Mouse (Mus musculus): ENCODE results near the gene Sord. TPM values are rescaled to one million over a fixed set of nuclear protein-coding genes. Genes with fewer than 3 reads are reported as not detected.

Gene Sord
- total and polyA plus RNA-seq, 3 experiments: 39.6 to 61.7 TPM; not detected in 1

- TF ChIP-seq RAD21 (IDR thresholded peaks at IDR 0.05; ENCODE audit: low read depth, low read length): no peak
- no peak overlapping the region for H3K9ac ChIP-seq (ENCODE audit: control insufficient read depth, low read depth, low read length, poor library complexity, severe bottlenecking)
- no peak overlapping the region for H3K4me3 ChIP-seq (ENCODE audit: control insufficient read depth in 1 of 2, insufficient read depth in 1 of 2, low read depth in 2 of 2, low read length in 2 of 2)
- H3K27me3 ChIP-seq (ENCODE audit: control insufficient read depth in 1 of 2, insufficient read depth in 2 of 2, low read length in 2 of 2): no peaks in the 10 kb centered on the region
- H3K79me2 ChIP-seq (ENCODE audit: control insufficient read depth, insufficient read depth, low read length, poor library complexity): no peaks in the 10 kb centered on the region
- no peaks in the 10 kb centered on the region for H3K9me3 ChIP-seq (replicated peaks; ENCODE audit: insufficient read depth, low read length)
- H3K4me1 ChIP-seq (ENCODE audit: control insufficient read depth in 1 of 2, insufficient read depth in 2 of 2, low read length in 2 of 2): no peaks in the 10 kb centered on the region
- H3K27ac ChIP-seq (ENCODE audit: control insufficient read depth, low read depth, low read length): no peak overlapping the region
- no peaks in the 10 kb centered on the region for H3K36me3 ChIP-seq (ENCODE audit: control insufficient read depth in 1 of 2, insufficient read depth in 2 of 2, low read length in 2 of 2)
- DNase-seq (ENCODE audit: low read depth, low spot score): no peak
Measured at GRCm38 (mm10) chr2:122297271-122298095, 62.9 kb downstream of the Sord start.

- no peak within 1 kb of the TSS for H3K4me3 ChIP-seq (ENCODE audit: control insufficient read depth in 1 of 2, insufficient read depth in 1 of 2, low read depth in 2 of 2, low read length in 2 of 2)
- no peak for TF ChIP-seq SIN3A (IDR thresholded peaks at IDR 0.05; ENCODE audit: low read length)
- no peak for TF ChIP-seq ZMIZ1 (IDR thresholded peaks at IDR 0.05; ENCODE audit: low read depth, low read length)
- no peak for TF ChIP-seq RAD21 (IDR thresholded peaks at IDR 0.05; ENCODE audit: low read depth, low read length)
- no peak for TF ChIP-seq POLR2AphosphoS5 (IDR thresholded peaks at IDR 0.05; ENCODE audit: borderline replicate concordance, low read depth, low read length)
- TF ChIP-seq POLR2A (IDR thresholded peaks at IDR 0.05; ENCODE audit: control insufficient read depth in 1 of 2, insufficient read depth in 1 of 2, low read depth in 1 of 2, low read length in 2 of 2, poor library complexity in 1 of 2): no peak
- TF ChIP-seq EP300 (IDR thresholded peaks at IDR 0.05; ENCODE audit: low read depth in 1 of 2, low read length in 2 of 2): no peak
- TF ChIP-seq ETS1 (IDR thresholded peaks at IDR 0.05; ENCODE audit: low read depth, low read length): no peak
- no peak for TF ChIP-seq ZNF384 (IDR thresholded peaks at IDR 0.05; ENCODE audit: low read depth, low read length)
- no peak for TF ChIP-seq TBP (IDR thresholded peaks at IDR 0.05; ENCODE audit: low read depth, low read length)
- no peak for TF ChIP-seq GABPA (IDR thresholded peaks at IDR 0.05; ENCODE audit: low read depth, low read length)
- TF ChIP-seq MXI1 (IDR thresholded peaks at IDR 0.05; ENCODE audit: low read depth, low read length): no peak
- no peak for TF ChIP-seq SMC3 (IDR thresholded peaks at IDR 0.05; ENCODE audit: low read depth, low read length)
- TF ChIP-seq ZC3H11A (IDR thresholded peaks at IDR 0.05; ENCODE audit: low read depth, low read length): no peak
- no peak for TF ChIP-seq TCF12 (IDR thresholded peaks at IDR 0.05; ENCODE audit: low read depth, low read length)
- no peak for TF ChIP-seq MAZ (IDR thresholded peaks at IDR 0.05; ENCODE audit: low read depth, low read length)
- TF ChIP-seq TAL1 (IDR thresholded peaks at IDR 0.05; ENCODE audit: low read length): no peak
- TF ChIP-seq BHLHE40 (IDR thresholded peaks at IDR 0.05; ENCODE audit: borderline replicate concordance, low read depth, low read length): no peak
- no peak for TF ChIP-seq CHD2 (IDR thresholded peaks at IDR 0.05; ENCODE audit: low read length)
- no peak for TF ChIP-seq POLR2AphosphoS2 (IDR thresholded peaks at IDR 0.05; ENCODE audit: low read length)
- no peaks in the 10 kb centered on the region for H3K27me3 ChIP-seq (ENCODE audit: control insufficient read depth in 1 of 2, insufficient read depth in 2 of 2, low read length in 2 of 2)
- H3K79me2 ChIP-seq (ENCODE audit: control insufficient read depth, insufficient read depth, low read length, poor library complexity): no peaks in the 10 kb centered on the region
- H3K9ac ChIP-seq (ENCODE audit: control insufficient read depth, low read depth, low read length, poor library complexity, severe bottlenecking): no peak within 1 kb of the TSS
- H3K27ac ChIP-seq (ENCODE audit: control insufficient read depth, low read depth, low read length): no peak within 1 kb of the TSS
- DNase-seq (ENCODE audit: low read depth, low spot score): no peak
- H3K4me1 ChIP-seq (ENCODE audit: control insufficient read depth in 1 of 2, insufficient read depth in 2 of 2, low read length in 2 of 2): no peaks in the 10 kb centered on the region
- no peaks in the 10 kb centered on the region for H3K36me3 ChIP-seq (ENCODE audit: control insufficient read depth in 1 of 2, insufficient read depth in 2 of 2, low read length in 2 of 2)
- H3K9me3 ChIP-seq (replicated peaks; ENCODE audit: insufficient read depth, low read length): no peaks in the 10 kb centered on the region
Measured at GRCm38 (mm10) chr2:122298096-122298499, 63.5 kb downstream of the Sord start, which contains the start of gene Duox2. Gene Duox2 (minus strand): TSS chr2:122298449.
